In genomic region chr16:18877386-18878090, GRCm38 (mm10) we compare ENCODE assay signal across 8 mouse cellular contexts. TPM values are rescaled to one million over a fixed set of nuclear protein-coding genes. Genes with fewer than 3 reads are reported as not detected.
DNase-seq lines count a peak whose midpoint lies in the region; ATAC-seq lines count a peak whose summit lies in the region.

No protein-coding gene starts in this region.

- peak; percentile 45 for ATAC-seq in embryonic facial prominence, embryonic 12.5 days (ENCODE audit: insufficient number of reproducible peaks, insufficient read depth, low FRiP score, low TSS enrichment)
- peak; percentile 40 for ATAC-seq in limb, embryonic 15.5 days (ENCODE audit: insufficient number of reproducible peaks, low FRiP score, low TSS enrichment, low read depth)
- ATAC-seq in midbrain, embryonic 16.5 days: peak; percentile 52

- H3K4me1 ChIP-seq in embryonic facial prominence, embryonic 12.5 days: peaks cover 11% of the 10 kb centered on the region
- H3K4me1 ChIP-seq in limb, embryonic 15.5 days: peaks cover 14% of the 10 kb centered on the region
- H3K4me1 ChIP-seq in midbrain, embryonic 16.5 days (ENCODE audit: control insufficient read depth, insufficient read depth, low read length): peaks cover 35% of the 10 kb centered on the region

- peak overlapping the region; percentile 91 for H3K9ac ChIP-seq in embryonic facial prominence, embryonic 12.5 days
- peak overlapping the region; percentile 85 for H3K9ac ChIP-seq in limb, embryonic 15.5 days
- peak overlapping the region; percentile 98 for H3K9ac ChIP-seq in midbrain, embryonic 16.5 days (ENCODE audit: low read depth, low read length)

- no peaks in the 10 kb centered on the region for H3K27me3 ChIP-seq in embryonic facial prominence, embryonic 12.5 days
- H3K27me3 ChIP-seq in limb, embryonic 15.5 days: no peaks in the 10 kb centered on the region
- no peaks in the 10 kb centered on the region for H3K27me3 ChIP-seq in midbrain, embryonic 16.5 days (ENCODE audit: control insufficient read depth, insufficient read depth, low read depth, low read length)

- H3K4me3 ChIP-seq in embryonic facial prominence, embryonic 12.5 days: peak overlapping the region; percentile 92
- H3K4me3 ChIP-seq in limb, embryonic 15.5 days: peak overlapping the region; percentile 97
- peak overlapping the region; percentile 99 for H3K4me3 ChIP-seq in midbrain, embryonic 16.5 days (ENCODE audit: low read depth, low read length)

- peaks cover 15% of the 10 kb centered on the region for H3K36me3 ChIP-seq in embryonic facial prominence, embryonic 12.5 days
- peaks cover 20% of the 10 kb centered on the region for H3K36me3 ChIP-seq in limb, embryonic 15.5 days
- H3K36me3 ChIP-seq in midbrain, embryonic 16.5 days (ENCODE audit: control insufficient read depth, insufficient read depth, low read length): peaks cover 7% of the 10 kb centered on the region

- H3K9me3 ChIP-seq in embryonic facial prominence, embryonic 12.5 days: no peaks in the 10 kb centered on the region
- H3K9me3 ChIP-seq in limb, embryonic 15.5 days: no peaks in the 10 kb centered on the region
- H3K9me3 ChIP-seq in midbrain, embryonic 16.5 days (replicated peaks; ENCODE audit: control insufficient read depth, low read length, poor library complexity, severe bottlenecking): no peaks in the 10 kb centered on the region

- H3K27ac ChIP-seq in embryonic facial prominence, embryonic 12.5 days: peak overlapping the region; percentile 95
- peak overlapping the region; percentile 97 for H3K27ac ChIP-seq in limb, embryonic 15.5 days
- peak overlapping the region; percentile 96 for H3K27ac ChIP-seq in midbrain, embryonic 16.5 days (ENCODE audit: low read length)

- under 1% methylated on average over 37 of the region's 43 CpGs for WGBS in embryonic facial prominence, embryonic 12.5 days
- WGBS in limb, embryonic 15.5 days: under 1% methylated on average over 42 of the region's 43 CpGs
- WGBS in midbrain, embryonic 16.5 days: 0% methylated on average over 41 of the region's 43 CpGs

- peak; percentile 91 for DNase-seq in 3T3-L1 (ENCODE audit: low read depth, low spot score)
- peak; percentile 74 for DNase-seq in adrenal gland, adult 2 months
- DNase-seq in heart, adult 8-10 months (ENCODE audit: low spot score): peak; percentile 12
- peak; percentile 55 to 69 for DNase-seq in kidney, adult 8-10 months
- peak; percentile 60 to 80 for DNase-seq in spleen, postnatal 4 days (ENCODE audit: low spot score in 2 of 2)

- peak overlapping the region; percentile 69 for H3K4me2 ChIP-seq in embryonic facial prominence, embryonic 12.5 days (replicated peaks)
- peak overlapping the region; percentile 81 for H3K4me2 ChIP-seq in limb, embryonic 15.5 days
- H3K4me2 ChIP-seq in midbrain, embryonic 16.5 days (ENCODE audit: low read length): peak overlapping the region; percentile 79

RNA-seq across cellular contexts. Expression of gene Hira, which starts 0.7 kb away (rescaled TPM):
- total RNA-seq in adrenal gland, adult 2 months (2021): 10 to 100 TPM; 33.0 to 37.9 TPM
- 43.3 and 49.6 TPM in 2 replicates for polyA plus RNA-seq in adrenal gland, adult 2 months (2012; rRNA removed)
- 18.4 and 20.2 TPM in 2 replicates for polyA plus RNA-seq in embryonic facial prominence, embryonic 12.5 days (2016; fragmentation: Nextera tagmentation; extraction: Ambion mirVana)
- total RNA-seq in heart, adult 8-10 months (2022): 10 to 100 TPM; 15.9 to 22.3 (median 20.9) TPM
- polyA plus RNA-seq in limb, embryonic 15.5 days (2015; fragmentation: Nextera tagmentation; extraction: Ambion mirVana): 12.8 and 14.6 TPM in 2 replicates
- polyA plus RNA-seq in midbrain, embryonic 16.5 days (2015; fragmentation: Nextera tagmentation; extraction: Ambion mirVana): 18.5 and 20.5 TPM in 2 replicates

RNA-seq across cellular contexts. Expression of gene Mrpl40, which starts 0.9 kb away (rescaled TPM):
- total RNA-seq in adrenal gland, adult 2 months (2021): 10 to 100 TPM; 60.9 to 61.2 TPM
- polyA plus RNA-seq in adrenal gland, adult 2 months (2012; rRNA removed): 9.0 TPM in 2 replicates
- 97.5 and 105 TPM in 2 replicates for polyA plus RNA-seq in embryonic facial prominence, embryonic 12.5 days (2016; fragmentation: Nextera tagmentation; extraction: Ambion mirVana)
- total RNA-seq in heart, adult 8-10 months (2022): 10 to 100 TPM; 47.0 to 60.1 (median 55.2) TPM
- 83.1 and 89.8 TPM in 2 replicates for polyA plus RNA-seq in limb, embryonic 15.5 days (2015; fragmentation: Nextera tagmentation; extraction: Ambion mirVana)
- 64.6 and 65.8 TPM in 2 replicates for polyA plus RNA-seq in midbrain, embryonic 16.5 days (2015; fragmentation: Nextera tagmentation; extraction: Ambion mirVana)

RNA-seq across cellular contexts. Expression of gene Gm28539, which starts 41.2 kb away (rescaled TPM):
- total RNA-seq in adrenal gland, adult 2 months (2021): 1 to 10 TPM; 4.6 to 7.5 TPM
- 0.47 and 0.51 TPM in 2 replicates for polyA plus RNA-seq in adrenal gland, adult 2 months (2012; rRNA removed)
- not detected in 2 replicates for polyA plus RNA-seq in embryonic facial prominence, embryonic 12.5 days (2016; fragmentation: Nextera tagmentation; extraction: Ambion mirVana)
- 1 to 10 TPM in 2 of 4 experiments, under 1 TPM in 1, not detected in 1; 0.14 to 4.6 (median 2.0) TPM for total RNA-seq in heart, adult 8-10 months (2022)
- polyA plus RNA-seq in limb, embryonic 15.5 days (2015; fragmentation: Nextera tagmentation; extraction: Ambion mirVana): not detected in 2 replicates
- polyA plus RNA-seq in midbrain, embryonic 16.5 days (2015; fragmentation: Nextera tagmentation; extraction: Ambion mirVana): not detected in 2 replicates

RNA-seq across cellular contexts. Expression of gene 2510002D24Rik, which starts 41.2 kb away (rescaled TPM):
- total RNA-seq in adrenal gland, adult 2 months (2021): 10 to 100 TPM; 14.0 to 18.6 TPM
- 61.3 and 69.2 TPM in 2 replicates for polyA plus RNA-seq in adrenal gland, adult 2 months (2012; rRNA removed)
- polyA plus RNA-seq in embryonic facial prominence, embryonic 12.5 days (2016; fragmentation: Nextera tagmentation; extraction: Ambion mirVana): 38.2 and 38.3 TPM in 2 replicates
- total RNA-seq in heart, adult 8-10 months (2022): 10 to 100 TPM; 21.1 to 28.7 (median 26.2) TPM
- polyA plus RNA-seq in limb, embryonic 15.5 days (2015; fragmentation: Nextera tagmentation; extraction: Ambion mirVana): 40.2 and 43.6 TPM in 2 replicates
- polyA plus RNA-seq in midbrain, embryonic 16.5 days (2015; fragmentation: Nextera tagmentation; extraction: Ambion mirVana): 45.8 and 50.3 TPM in 2 replicates

Comparison
In these comparisons a context has a peak if more than half of its experiments do, and no peak if none do; other contexts are left out.
1. Peak in every context shown above with its lines: DNase-seq, ATAC-seq, H3K4me3 ChIP-seq and H3K27ac ChIP-seq.
2. DNase-seq: peak in every context shown above with its lines; median percentile 91 in 3T3-L1; 74 in adrenal gland, adult 2 months; 70 in spleen, postnatal 4 days; 62 in kidney, adult 8-10 months; 12 in heart, adult 8-10 months.